Mouse (Mus musculus) testis, adult 2 months (tissue): ENCODE measurements at regions not wholly inside any gene's neighbourhood (a gene's known extent, or its start where the extent isn't known, plus 50 kb on each side); places are given as distances from the start of the nearest gene placed in this dataset.

Experiments
- H3K27ac ChIP-seq: fragments of 200-500 bp; 2 replicates; pipeline ENCODE4 v1.5.1; 2012; ENCODE audit warnings: low read depth, low read length; ENCODE audit not compliant: control insufficient read depth, insufficient read depth
- H3K27me3 ChIP-seq: fragments of 200-500 bp; 2 replicates; pipeline ENCODE4 v1.6.1; 2012; ENCODE audit warnings: mild to moderate bottlenecking, low read length, moderate library complexity; ENCODE audit not compliant: control insufficient read depth, insufficient read depth
- H3K36me3 ChIP-seq: fragments of 200-500 bp; 2 replicates; pipeline ENCODE4 v1.6.1; 2012; ENCODE audit warnings: mild to moderate bottlenecking, low read length; ENCODE audit not compliant: control insufficient read depth, insufficient read depth
- H3K4me1 ChIP-seq: fragments of 200-500 bp; 2 replicates; pipeline ENCODE4 v1.6.1; 2012; ENCODE audit warnings: low read length; ENCODE audit not compliant: control insufficient read depth, insufficient read depth
- H3K4me3 ChIP-seq: fragments of 200-500 bp; 2 replicates; pipeline ENCODE4 v1.5.1; 2012; ENCODE audit warnings: low read depth, mild to moderate bottlenecking, low read length, moderate library complexity, mixed read lengths; ENCODE audit not compliant: control insufficient read depth
- CTCF ChIP-seq: fragments of 200-500 bp; IDR thresholded peaks from 2 replicates; pipeline ENCODE4 v1.5.1; 2012; ENCODE audit warnings: low read depth, mild to moderate bottlenecking, inconsistent platforms, low read length, moderate library complexity; ENCODE audit not compliant: control insufficient read depth, insufficient read depth, insufficient replicate concordance
- POLR2A ChIP-seq: fragments of 200-500 bp; IDR thresholded peaks from 2 replicates; pipeline ENCODE4 v1.6.1; 2012; ENCODE audit warnings: low read depth, mild to moderate bottlenecking, inconsistent platforms, low read length, moderate library complexity; ENCODE audit not compliant: control insufficient read depth

GRCm38 (mm10) chr1:51594666-51595065 lies 116.4 kb upstream of the Nabp1 start:
- TF ChIP-seq CTCF (no peak), POLR2A (no peak)
- Histone ChIP-seq H3K4me1 (no peaks in the 10 kb centered on the region; the same call in 1 of the 2 replicates), H3K27ac (no peak overlapping the region), H3K27me3 (no peaks in the 10 kb centered on the region), H3K4me3 (no peak overlapping the region), H3K36me3 (no peaks in the 10 kb centered on the region)

GRCm38 (mm10) chr1:51593621-51594441 lies 115.6 kb upstream of the Nabp1 start:
- Histone ChIP-seq H3K36me3 (no peaks in the 10 kb centered on the region), H3K27me3 (no peaks in the 10 kb centered on the region), H3K4me3 (no peak overlapping the region), H3K4me1 (no peaks in the 10 kb centered on the region; the same call in 1 of the 2 replicates), H3K27ac (no peak overlapping the region)
- TF ChIP-seq CTCF: no peak
- TF ChIP-seq POLR2A: no peak

GRCm38 (mm10) chr1:51591886-51592285 lies 113.7 kb upstream of the Nabp1 start:
- Histone ChIP-seq H3K4me1 (no peaks in the 10 kb centered on the region), H3K4me3 (no peak overlapping the region), H3K36me3 (no peaks in the 10 kb centered on the region), H3K27me3 (no peaks in the 10 kb centered on the region), H3K27ac (no peak overlapping the region)
- no peak for TF ChIP-seq POLR2A
- no peak for TF ChIP-seq CTCF

DNA sequence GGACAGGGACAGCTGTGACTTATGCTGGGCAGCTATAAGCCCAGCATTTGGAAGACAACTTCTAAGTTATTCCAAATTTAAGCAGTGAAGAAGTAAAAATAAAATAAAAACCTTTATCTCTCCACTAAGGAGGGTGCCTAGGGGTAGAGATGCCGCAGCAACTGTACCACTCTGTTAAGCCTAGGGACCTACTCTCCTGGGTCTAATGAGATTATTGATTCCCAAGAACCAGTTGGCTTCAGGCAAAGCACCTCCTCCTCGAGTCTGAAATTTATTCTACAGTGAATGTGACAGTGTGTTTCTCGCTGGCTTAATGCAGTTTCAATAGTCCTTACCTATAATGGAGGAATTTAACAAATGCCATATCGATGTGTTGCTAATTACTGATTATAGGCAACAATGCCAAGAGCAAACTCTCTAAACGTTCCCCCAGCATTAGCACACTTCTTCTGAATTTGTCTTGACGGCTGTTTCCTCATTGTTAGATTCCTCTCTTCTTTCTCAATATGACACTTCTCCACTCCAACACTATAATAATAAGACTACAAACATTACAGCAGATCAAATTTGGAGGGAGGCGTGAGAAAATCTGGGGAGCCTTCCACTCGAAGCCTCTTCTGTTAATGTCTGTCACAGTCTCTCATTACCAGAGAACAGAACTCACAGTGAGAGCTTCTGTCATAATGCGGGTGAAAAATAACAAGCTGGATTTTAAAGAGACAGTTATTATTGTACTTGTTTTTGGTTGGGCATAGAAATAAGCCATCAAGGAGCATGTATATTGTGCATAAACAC lies 112.6 kb upstream of the Nabp1 start:
- TF ChIP-seq POLR2A: no peak
- TF ChIP-seq CTCF: no peak
- Histone ChIP-seq H3K27me3 (no peaks in the 10 kb centered on the region), H3K36me3 (no peaks in the 10 kb centered on the region), H3K4me3 (no peak overlapping the region), H3K4me1 (no peaks in the 10 kb centered on the region), H3K27ac (no peak overlapping the region)

GRCm38 (mm10) chr1:51584925-51585424 lies 106.8 kb upstream of the Nabp1 start:
- TF ChIP-seq CTCF: no peak
- H3K27ac ChIP-seq: no peak overlapping the region

DNA sequence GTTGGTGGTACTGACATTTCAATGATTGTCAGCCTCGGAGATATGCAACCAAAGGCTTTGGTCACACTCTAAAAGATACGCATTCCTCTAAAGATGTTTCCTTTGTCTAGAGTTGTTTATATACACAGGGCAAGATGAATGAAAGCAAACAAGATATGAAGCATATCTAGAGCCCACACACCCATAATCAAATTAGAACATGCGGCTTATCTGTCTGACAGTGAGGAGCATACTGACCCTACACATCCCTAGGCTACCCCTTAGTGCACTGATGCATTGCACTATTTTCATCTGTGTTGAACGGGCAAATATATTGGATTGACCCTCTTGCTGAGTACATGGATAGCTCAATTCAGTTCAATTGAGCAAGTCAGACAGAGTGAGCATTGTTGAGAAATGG lies 105.6 kb upstream of the Nabp1 start:
- no peaks in the 10 kb centered on the region for H3K4me1 ChIP-seq
- H3K27ac ChIP-seq: no peak overlapping the region

More at GRCm38 (mm10) chr1:51584925-51585424, 106.8 kb upstream of the Nabp1 start:
- Histone ChIP-seq H3K27me3 (no peaks in the 10 kb centered on the region), H3K4me3 (no peak overlapping the region), H3K4me1 (no peaks in the 10 kb centered on the region), H3K36me3 (no peaks in the 10 kb centered on the region)

GRCm38 (mm10) chr1:51580074-51580473 lies 101.8 kb upstream of the Nabp1 start:
- Histone ChIP-seq H3K36me3 (no peaks in the 10 kb centered on the region), H3K4me3 (no peak overlapping the region), H3K27me3 (no peaks in the 10 kb centered on the region), H3K27ac (no peak overlapping the region), H3K4me1 (no peaks in the 10 kb centered on the region)
- no peak for TF ChIP-seq CTCF
- no peak for TF ChIP-seq POLR2A

More for the DNA sequence above, 105.6 kb upstream of the Nabp1 start:
- H3K27me3 ChIP-seq: no peaks in the 10 kb centered on the region
- TF ChIP-seq POLR2A (no peak), CTCF (no peak)
- H3K4me3 ChIP-seq: no peak overlapping the region
- H3K36me3 ChIP-seq: no peaks in the 10 kb centered on the region
